Mouse (Mus musculus) Muller cell, postnatal 12 days (primary cell): ENCODE data around the gene Fut9.

Experiments
- DNase-seq: peaks from one replicate; pipeline ENCODE4 v3.0.0-alpha.2; 2015; ENCODE audit errors: inconsistent ontology term

Gene Fut9

GRCm38 (mm10) chr4:25799476-25800283 is at the start of gene Fut9:
TSS of gene Fut9 (minus strand) at chr4:25800244.
- peak; percentile 70 for DNase-seq

GRCm38 (mm10) chr4:25815783-25816182 is 15.7 kb upstream of the Fut9 start:
- no peak for DNase-seq

DNA sequence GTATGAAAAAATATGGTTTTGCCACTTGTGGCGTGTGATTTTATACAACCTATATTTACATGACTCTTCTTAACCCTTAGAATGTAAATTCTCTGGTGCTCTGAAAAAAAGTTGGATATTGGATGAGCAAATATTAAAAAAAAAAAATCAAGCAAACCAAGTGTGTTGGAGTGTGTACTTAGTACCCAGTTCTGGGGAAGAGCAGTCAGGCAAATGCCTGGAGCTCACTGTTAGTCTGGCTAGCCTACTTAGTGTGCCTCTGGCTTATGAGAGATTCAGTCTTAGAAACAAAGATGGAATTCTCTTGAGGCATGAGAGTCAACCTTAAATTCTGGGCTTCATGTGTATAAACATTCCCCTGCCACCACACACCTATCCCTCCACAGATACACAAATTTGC is 13.3 kb upstream of the Fut9 start:
- no peak for DNase-seq

GRCm38 (mm10) chr4:25810058-25810457 is 10.0 kb upstream of the Fut9 start:
- DNase-seq: no peak

DNA sequence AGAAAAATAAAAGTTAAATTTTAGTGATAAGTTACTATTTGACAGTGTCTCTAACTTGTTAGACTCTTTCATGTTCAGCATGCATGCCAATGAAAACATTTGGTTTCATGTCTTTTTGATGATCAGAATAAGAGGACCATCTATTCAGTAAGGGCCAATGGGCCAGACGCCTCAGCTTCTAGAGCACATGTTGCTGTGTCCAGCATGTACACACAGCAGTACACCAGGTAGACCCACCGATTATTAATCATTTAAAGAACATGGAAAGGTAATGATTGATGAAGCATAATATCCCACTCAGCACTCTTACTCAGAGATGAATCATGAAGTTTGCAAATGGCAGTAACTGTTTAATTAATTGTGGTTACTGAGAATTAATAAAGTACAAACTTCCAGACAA is 1.7 kb upstream of the Fut9 start:
- no peak for DNase-seq

DNA sequence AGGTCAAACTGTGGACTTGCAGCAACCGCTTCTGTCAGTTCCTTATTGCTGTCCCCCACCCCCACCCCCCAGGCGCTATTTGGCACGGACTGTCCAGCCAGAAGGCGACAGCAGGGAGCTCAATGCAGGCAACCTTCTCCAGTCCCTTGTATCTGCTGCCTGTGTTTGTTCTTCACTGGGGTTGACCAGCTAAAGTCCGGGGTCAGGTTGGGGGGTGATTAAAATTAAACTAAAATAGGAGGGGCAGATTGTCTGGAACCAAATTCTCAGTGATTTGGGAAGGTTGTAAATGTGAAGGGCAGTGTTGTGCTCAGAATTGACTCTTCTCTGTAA is 206 bp upstream of the Fut9 start:
- no peak for DNase-seq

DNA sequence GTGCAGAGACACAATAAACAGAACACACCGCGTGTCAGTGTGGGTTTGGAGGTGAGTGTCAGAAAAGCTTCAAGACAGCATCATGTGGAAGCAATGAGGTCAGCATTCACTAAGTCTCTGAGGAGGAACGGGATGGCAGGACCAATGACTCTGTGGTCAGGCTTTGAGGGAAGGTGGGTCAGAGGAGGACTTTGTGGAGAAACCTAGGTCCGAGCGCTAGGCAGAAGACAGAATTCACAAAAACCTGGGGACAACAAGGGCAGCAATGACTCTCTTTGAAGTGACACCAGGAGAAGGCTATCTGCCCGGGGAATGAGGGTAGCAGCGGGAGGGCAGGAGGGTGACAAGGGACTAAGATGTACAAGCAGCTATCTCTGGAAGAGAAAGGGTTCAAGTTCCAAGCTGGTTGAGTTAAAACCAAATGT is 981 bp downstream of the Fut9 start:
- peak; percentile 17 for DNase-seq

DNA sequence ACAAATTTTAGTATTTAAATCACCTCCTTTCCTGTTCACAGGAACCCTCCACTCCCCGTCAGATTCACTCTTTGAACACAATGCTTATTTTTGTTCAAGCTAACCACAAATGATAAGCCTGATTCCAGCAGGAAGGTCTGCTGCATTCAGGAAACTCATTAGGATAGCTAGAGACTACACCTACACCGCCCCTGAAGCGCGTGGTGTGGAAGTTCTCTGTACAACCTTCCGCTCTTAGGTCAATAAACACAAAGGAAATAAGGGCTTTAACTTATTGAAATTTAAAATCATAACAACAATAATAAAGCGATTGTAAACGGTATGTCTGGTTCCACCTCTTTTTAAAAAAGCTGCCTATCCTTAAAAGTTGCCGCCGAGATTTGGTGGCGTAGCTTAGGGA is 1.6 kb downstream of the Fut9 start:
- DNase-seq: no peak

DNA sequence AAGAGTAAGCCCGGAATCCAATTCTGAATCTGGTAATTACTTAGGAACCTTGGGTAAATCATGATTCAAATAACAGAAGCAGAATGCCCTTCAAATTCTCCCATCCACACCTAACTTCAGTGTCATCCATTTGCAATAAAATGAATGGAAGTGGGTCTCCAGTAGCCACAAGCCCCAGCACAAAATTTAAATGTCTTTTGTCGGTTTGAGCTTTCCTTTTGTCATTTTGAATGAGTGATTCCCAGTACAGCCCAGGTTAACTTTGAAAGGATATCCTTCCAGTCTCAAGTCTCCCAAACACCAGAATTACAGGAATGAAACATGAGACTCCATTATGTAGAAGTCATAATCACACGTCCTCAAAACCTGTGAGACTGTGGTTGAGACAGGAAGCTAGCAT is 3.9 kb downstream of the Fut9 start:
- no peak for DNase-seq

DNA sequence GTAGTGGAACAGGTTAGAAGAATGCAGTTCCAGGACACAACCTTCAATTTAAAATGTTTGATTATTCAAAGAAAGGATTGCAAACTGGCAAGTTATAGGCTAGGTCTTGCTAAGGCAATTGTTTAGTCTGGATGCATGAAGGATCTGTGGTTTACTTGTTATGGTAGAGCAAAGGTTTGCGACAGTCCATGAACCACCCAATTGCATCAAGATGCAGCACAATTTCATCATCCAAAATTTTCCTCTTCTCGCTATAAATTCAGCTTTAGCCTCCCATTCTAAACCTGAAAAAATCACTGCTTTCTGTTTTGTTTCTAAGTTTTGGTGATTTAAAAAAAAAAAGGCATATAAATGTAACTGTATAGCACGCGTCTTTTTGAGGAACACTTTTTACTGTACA is 14.8 kb downstream of the Fut9 start:
- DNase-seq: no peak

- DNase-seq: peak; percentile 88
Observed at GRCm38 (mm10) chr4:25768657-25769056, 31.4 kb downstream of the Fut9 start.

DNA sequence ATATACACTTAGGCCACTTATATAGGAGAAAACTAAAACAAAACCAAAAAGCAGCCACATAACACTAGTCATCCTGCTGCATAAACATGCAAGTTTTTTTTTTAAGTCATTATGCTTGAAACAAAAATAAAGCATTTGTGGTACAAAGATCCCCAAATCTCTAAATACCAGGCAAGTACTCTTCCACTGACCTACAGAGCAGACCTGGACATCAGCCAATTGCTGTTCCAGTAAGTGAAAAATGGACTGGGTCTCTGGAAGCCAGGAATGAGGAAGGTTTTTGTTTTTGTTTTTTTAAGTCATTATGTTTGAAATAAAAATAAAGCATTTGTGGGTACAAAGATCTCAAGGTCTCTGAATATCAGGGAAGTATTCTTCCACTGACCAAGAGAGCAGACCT is 37.0 kb downstream of the Fut9 start:
- DNase-seq: no peak

- peak; percentile 49 for DNase-seq
Observed at GRCm38 (mm10) chr4:25757909-25758548, 42.0 kb downstream of the Fut9 start.

GRCm38 (mm10) chr4:25741553-25741952 is 58.5 kb downstream of the Fut9 start:
- no peak for DNase-seq

- no peak for DNase-seq
Observed at GRCm38 (mm10) chr4:25738782-25739181, 61.3 kb downstream of the Fut9 start.

DNA sequence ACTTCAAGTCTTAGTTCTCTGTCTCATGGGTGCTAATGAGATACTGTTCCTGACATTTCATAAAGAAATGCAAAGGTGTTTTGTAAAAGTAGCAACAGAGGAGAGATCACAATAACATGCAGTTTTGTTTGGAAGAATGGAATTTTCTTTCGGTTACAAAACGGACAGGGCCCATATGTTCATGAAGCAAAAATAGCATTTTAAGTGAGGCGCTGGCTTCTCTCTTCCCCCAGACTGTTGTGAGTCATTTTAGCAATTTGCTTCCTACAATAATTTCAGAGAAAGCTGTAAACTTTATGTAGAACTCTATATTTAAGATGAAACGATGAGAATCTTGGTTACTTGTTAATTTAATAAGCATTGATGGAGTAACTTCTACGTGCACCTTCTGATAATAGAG is 78.5 kb downstream of the Fut9 start:
- DNase-seq: no peak

DNA sequence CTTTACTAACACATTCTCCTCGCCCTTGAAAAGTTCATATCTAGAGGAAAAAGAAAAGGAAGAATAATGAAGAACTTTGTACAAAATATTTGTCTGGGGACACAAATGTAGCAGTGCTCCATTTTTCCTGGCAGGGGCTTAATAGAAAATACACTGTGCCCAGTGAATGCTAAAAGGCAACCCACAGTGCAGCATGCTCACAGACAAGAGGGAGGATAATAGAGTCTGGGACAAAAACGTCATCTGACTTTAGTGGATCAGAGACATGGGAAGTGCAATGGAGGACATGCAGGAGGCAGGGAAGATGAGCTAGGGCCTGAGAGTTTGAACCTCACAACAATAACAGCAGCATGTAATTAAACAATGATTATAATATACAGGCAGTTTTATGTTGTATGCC is 86.1 kb downstream of the Fut9 start:
- no peak for DNase-seq

DNA sequence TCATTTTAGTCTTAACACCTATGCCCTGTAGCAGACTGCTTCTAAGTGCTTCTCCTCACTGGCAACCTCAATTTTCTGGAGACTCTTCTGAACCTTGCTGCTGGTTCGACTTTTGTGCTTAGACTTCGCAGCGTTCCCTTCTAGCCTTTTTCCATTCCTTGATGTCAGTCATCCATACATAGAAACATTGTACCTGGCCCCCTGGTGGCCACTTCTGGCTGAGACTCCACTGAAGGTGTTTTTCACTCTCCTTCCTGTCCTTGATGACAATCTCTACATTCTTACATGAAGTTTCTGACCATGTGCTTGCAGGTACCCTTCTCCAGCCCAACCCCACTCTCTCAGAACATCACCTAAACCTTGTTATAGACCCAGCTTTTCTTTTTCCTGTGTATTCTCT is 115.1 kb downstream of the Fut9 start:
- no peak for DNase-seq

GRCm38 (mm10) chr4:25664196-25664595 is 135.8 kb downstream of the Fut9 start:
- no peak for DNase-seq

DNA sequence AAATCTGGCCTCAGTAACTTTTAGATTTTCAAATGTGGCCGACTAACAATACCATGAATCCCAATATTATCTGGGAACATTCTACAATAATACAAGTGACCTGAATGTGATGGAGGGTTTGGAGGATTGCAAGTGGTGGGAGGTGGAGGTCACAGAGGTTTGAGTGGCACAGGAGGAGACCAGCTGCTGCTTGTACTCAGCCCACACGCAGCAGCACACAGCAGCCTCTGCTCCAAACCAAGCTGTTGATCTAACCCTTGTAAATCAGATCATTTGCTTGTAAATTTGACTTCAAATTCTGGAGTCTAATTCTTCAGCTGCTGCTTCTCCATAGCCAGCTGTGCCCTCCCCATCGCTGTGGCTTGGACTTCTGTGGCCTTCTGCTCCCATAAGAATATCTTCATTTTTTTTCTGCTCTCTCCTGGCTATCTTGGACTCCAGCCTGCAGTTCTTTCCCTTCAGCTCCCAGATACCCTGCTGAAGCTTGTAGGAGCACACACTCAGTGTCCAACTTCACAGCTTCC is 138.8 kb downstream of the Fut9 start:
- DNase-seq: no peak

GRCm38 (mm10) chr4:25658792-25659191 is 141.3 kb downstream of the Fut9 start:
- DNase-seq: no peak

DNA sequence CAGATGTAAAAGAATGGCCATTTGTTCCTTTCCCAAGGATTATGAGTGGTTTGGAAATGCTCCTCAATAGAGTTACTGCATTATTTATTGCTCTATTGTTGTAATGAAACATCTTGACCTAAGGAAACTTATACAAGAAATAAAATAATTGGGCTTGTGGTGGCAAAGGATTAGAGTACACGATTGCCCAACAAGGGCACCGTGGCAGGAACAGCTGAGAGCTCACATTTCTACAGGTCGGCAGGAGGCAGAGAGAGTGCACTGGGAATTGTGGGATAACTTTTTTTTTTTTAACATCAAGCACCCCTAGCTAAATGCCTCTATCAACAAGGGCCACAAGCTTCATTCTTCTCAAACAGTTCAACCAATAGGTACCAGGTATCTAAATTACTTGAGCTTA is 148.1 kb downstream of the Fut9 start:
- no peak for DNase-seq

GRCm38 (mm10) chr4:25648107-25648506 is 151.9 kb downstream of the Fut9 start:
- no peak for DNase-seq
